Mouse (Mus musculus): ENCODE measurements around the gene Olfr749. TPM values are rescaled to one million over a fixed set of nuclear protein-coding genes. Genes with fewer than 3 reads are reported as not detected.

Gene Olfr749
- polyA plus RNA-seq (2014; fragmentation: Nextera tagmentation; extraction: Ambion mirVana): not detected in 2 replicates

GRCm38 (mm10) chr14:50744994-50745393 is at the start of gene Olfr749:
TSS of gene Olfr749 (minus strand) at chr14:50745094.
- Histone ChIP-seq H3K4me1 (replicated peaks; ENCODE audit: control insufficient read depth, insufficient read depth, low read length) (no peaks in the 10 kb centered on the region), H3K27me3 (replicated peaks; ENCODE audit: control insufficient read depth, insufficient read depth, low read length) (no peaks in the 10 kb centered on the region), H3K9me3 (ENCODE audit: control insufficient read depth, low read length) (no peaks in the 10 kb centered on the region), H3K27ac (ENCODE audit: low read depth, low read length) (no peak within 1 kb of the TSS), H3K4me2 (no peak within 1 kb of the TSS), H3K9ac (ENCODE audit: low read depth, low read length) (no peak within 1 kb of the TSS), H3K4me3 (ENCODE audit: low read depth, low read length) (no peak within 1 kb of the TSS), H3K36me3 (ENCODE audit: control insufficient read depth, insufficient read depth, low read length) (no peaks in the 10 kb centered on the region)
- DNase-seq (ENCODE audit: low spot score): no peak
- no peak for ATAC-seq (replicated peaks; ENCODE audit: low FRiP score)

GRCm38 (mm10) chr14:50788157-50788556 is 43.3 kb upstream of the Olfr749 start:
- no peak for DNase-seq (ENCODE audit: low spot score)

GRCm38 (mm10) chr14:50785251-50785637 is 40.4 kb upstream of the Olfr749 start, which contains the start of gene Ttc5:
TSS of gene Ttc5 (minus strand) at chr14:50785519.
- Histone ChIP-seq H3K4me3 (ENCODE audit: low read depth, low read length) (peak within 1 kb of the TSS; percentile 87), H3K27ac (ENCODE audit: low read depth, low read length) (no peak within 1 kb of the TSS), H3K36me3 (ENCODE audit: control insufficient read depth, insufficient read depth, low read length) (peaks cover 5% of the 10 kb centered on the region; the same call in 1 of the 2 replicates), H3K9me3 (ENCODE audit: control insufficient read depth, low read length) (no peaks in the 10 kb centered on the region), H3K4me1 (replicated peaks; ENCODE audit: control insufficient read depth, insufficient read depth, low read length) (peaks cover 5% of the 10 kb centered on the region; the same call in 1 of the 2 replicates), H3K27me3 (replicated peaks; ENCODE audit: control insufficient read depth, insufficient read depth, low read length) (no peaks in the 10 kb centered on the region), H3K4me2 (peak within 1 kb of the TSS; percentile 62), H3K9ac (ENCODE audit: low read depth, low read length) (peak within 1 kb of the TSS; percentile 75)
- DNase-seq (ENCODE audit: low spot score) (peak; percentile 97), ATAC-seq (replicated peaks; ENCODE audit: low FRiP score) (peak; percentile 94)
- under 1% methylated on average over 21 of the region's 21 CpGs for WGBS

More at GRCm38 (mm10) chr14:50788157-50788556, 43.3 kb upstream of the Olfr749 start:
- H3K27ac ChIP-seq (ENCODE audit: low read depth, low read length): no peak overlapping the region
- WGBS: 12% methylated on average over 2 of the region's 2 CpGs
- H3K4me3 ChIP-seq (ENCODE audit: low read depth, low read length): no peak overlapping the region
- H3K4me1 ChIP-seq (replicated peaks; ENCODE audit: control insufficient read depth, insufficient read depth, low read length): peaks cover 5% of the 10 kb centered on the region; the same call in 1 of the 2 replicates
- H3K9ac ChIP-seq (ENCODE audit: low read depth, low read length): no peak overlapping the region
- H3K4me2 ChIP-seq: no peak overlapping the region
- no peaks in the 10 kb centered on the region for H3K9me3 ChIP-seq (ENCODE audit: control insufficient read depth, low read length)
- ATAC-seq (replicated peaks; ENCODE audit: low FRiP score): no peak
- H3K27me3 ChIP-seq (replicated peaks; ENCODE audit: control insufficient read depth, insufficient read depth, low read length): no peaks in the 10 kb centered on the region
- H3K36me3 ChIP-seq (ENCODE audit: control insufficient read depth, insufficient read depth, low read length): no peaks in the 10 kb centered on the region

- no peaks in the 10 kb centered on the region for H3K9me3 ChIP-seq (ENCODE audit: control insufficient read depth, low read length)
- ATAC-seq (replicated peaks; ENCODE audit: low FRiP score) (peak; percentile 50), DNase-seq (ENCODE audit: low spot score) (no peak)
- H3K9ac ChIP-seq (ENCODE audit: low read depth, low read length): peak overlapping the region; percentile 75
- peak overlapping the region; percentile 87 for H3K4me3 ChIP-seq (ENCODE audit: low read depth, low read length)
- H3K27ac ChIP-seq (ENCODE audit: low read depth, low read length): no peak overlapping the region
- peaks cover 5% of the 10 kb centered on the region; the same call in 1 of the 2 replicates for H3K4me1 ChIP-seq (replicated peaks; ENCODE audit: control insufficient read depth, insufficient read depth, low read length)
- peaks cover 5% of the 10 kb centered on the region; the same call in 1 of the 2 replicates for H3K36me3 ChIP-seq (ENCODE audit: control insufficient read depth, insufficient read depth, low read length)
- peak overlapping the region; percentile 62 for H3K4me2 ChIP-seq
- no peaks in the 10 kb centered on the region for H3K27me3 ChIP-seq (replicated peaks; ENCODE audit: control insufficient read depth, insufficient read depth, low read length)
- 22% methylated on average over 16 of the region's 16 CpGs for WGBS
These were observed 39.7 kb upstream of the Olfr749 start for GRCm38 (mm10) chr14:50784391-50785250.

GRCm38 (mm10) chr14:50782166-50782565 is 37.3 kb upstream of the Olfr749 start:
- H3K4me1 ChIP-seq (replicated peaks; ENCODE audit: control insufficient read depth, insufficient read depth, low read length): peaks cover 5% of the 10 kb centered on the region; the same call in 1 of the 2 replicates
- WGBS: 76% methylated on average over 3 of the region's 3 CpGs
- no peak for DNase-seq (ENCODE audit: low spot score)
- no peak overlapping the region for H3K4me3 ChIP-seq (ENCODE audit: low read depth, low read length)
- H3K27me3 ChIP-seq (replicated peaks; ENCODE audit: control insufficient read depth, insufficient read depth, low read length): no peaks in the 10 kb centered on the region
- H3K9me3 ChIP-seq (ENCODE audit: control insufficient read depth, low read length): no peaks in the 10 kb centered on the region
- H3K27ac ChIP-seq (ENCODE audit: low read depth, low read length): no peak overlapping the region
- ATAC-seq (replicated peaks; ENCODE audit: low FRiP score): no peak
- no peak overlapping the region for H3K4me2 ChIP-seq
- no peak overlapping the region for H3K9ac ChIP-seq (ENCODE audit: low read depth, low read length)
- H3K36me3 ChIP-seq (ENCODE audit: control insufficient read depth, insufficient read depth, low read length): peaks cover 12% of the 10 kb centered on the region

GRCm38 (mm10) chr14:50771342-50771741 is 26.4 kb upstream of the Olfr749 start:
- no peaks in the 10 kb centered on the region for H3K4me1 ChIP-seq (replicated peaks; ENCODE audit: control insufficient read depth, insufficient read depth, low read length)
- H3K27ac ChIP-seq (ENCODE audit: low read depth, low read length): no peak overlapping the region
- H3K4me3 ChIP-seq (ENCODE audit: low read depth, low read length): no peak overlapping the region
- H3K9me3 ChIP-seq (ENCODE audit: control insufficient read depth, low read length): no peaks in the 10 kb centered on the region
- H3K27me3 ChIP-seq (replicated peaks; ENCODE audit: control insufficient read depth, insufficient read depth, low read length): no peaks in the 10 kb centered on the region
- ATAC-seq (replicated peaks; ENCODE audit: low FRiP score) (no peak), DNase-seq (ENCODE audit: low spot score) (no peak)
- 70% methylated on average over 2 of the region's 2 CpGs for WGBS
- H3K9ac ChIP-seq (ENCODE audit: low read depth, low read length): no peak overlapping the region
- peaks cover 19% of the 10 kb centered on the region for H3K36me3 ChIP-seq (ENCODE audit: control insufficient read depth, insufficient read depth, low read length)
- H3K4me2 ChIP-seq: no peak overlapping the region

- Histone ChIP-seq H3K27ac (ENCODE audit: low read depth, low read length) (no peak overlapping the region), H3K27me3 (replicated peaks; ENCODE audit: control insufficient read depth, insufficient read depth, low read length) (no peaks in the 10 kb centered on the region), H3K4me2 (no peak overlapping the region), H3K4me3 (ENCODE audit: low read depth, low read length) (no peak overlapping the region), H3K9ac (ENCODE audit: low read depth, low read length) (no peak overlapping the region), H3K4me1 (replicated peaks; ENCODE audit: control insufficient read depth, insufficient read depth, low read length) (no peaks in the 10 kb centered on the region), H3K36me3 (ENCODE audit: control insufficient read depth, insufficient read depth, low read length) (peaks cover 4% of the 10 kb centered on the region; the same call in 1 of the 2 replicates), H3K9me3 (ENCODE audit: control insufficient read depth, low read length) (no peaks in the 10 kb centered on the region)
- WGBS: 91% methylated on average over 6 of the region's 6 CpGs
- DNase-seq (ENCODE audit: low spot score) (no peak), ATAC-seq (replicated peaks; ENCODE audit: low FRiP score) (no peak)
These were observed 20.8 kb upstream of the Olfr749 start for GRCm38 (mm10) chr14:50765736-50766135.

- DNase-seq (ENCODE audit: low spot score) (no peak), ATAC-seq (replicated peaks; ENCODE audit: low FRiP score) (no peak)
- WGBS: 70% methylated on average over 5 of the region's 5 CpGs
- Histone ChIP-seq H3K4me1 (replicated peaks; ENCODE audit: control insufficient read depth, insufficient read depth, low read length) (no peaks in the 10 kb centered on the region), H3K9me3 (ENCODE audit: control insufficient read depth, low read length) (no peaks in the 10 kb centered on the region), H3K27me3 (replicated peaks; ENCODE audit: control insufficient read depth, insufficient read depth, low read length) (no peaks in the 10 kb centered on the region), H3K4me2 (no peak overlapping the region), H3K36me3 (ENCODE audit: control insufficient read depth, insufficient read depth, low read length) (no peaks in the 10 kb centered on the region), H3K9ac (ENCODE audit: low read depth, low read length) (no peak overlapping the region), H3K4me3 (ENCODE audit: low read depth, low read length) (no peak overlapping the region), H3K27ac (ENCODE audit: low read depth, low read length) (no peak overlapping the region)
These were observed 13.7 kb upstream of the Olfr749 start for GRCm38 (mm10) chr14:50758416-50759085.

Measured in liver, embryonic 11.5 days (tissue).